3 mouse cellular contexts compared by ENCODE assay signal in genomic region chr14:3412314-3412713, GRCm38 (mm10). TPM values are rescaled to one million over a fixed set of nuclear protein-coding genes. Genes with fewer than 3 reads are reported as not detected.
"Had no signal": no experiment of that assay in that cellular context is flagged by ENCODE, and none has a peak within 500 bp of the region (broad histone marks: within the 10 kb centered on the region; RNA-seq: fewer than 3 reads in every experiment).

Gm10409 (plus strand) TSS chr14:3412614.

RNA-seq across cellular contexts. Expression of gene Gm10409, which starts in this region (rescaled TPM):
- polyA plus RNA-seq: liver, embryonic 14.5 days; liver, embryonic 16.5 days; small intestine, adult 2 months had no signal
